Mouse (Mus musculus): Measurements from ENCODE around the gene Osbpl6. TPM values are rescaled to one million over a fixed set of nuclear protein-coding genes. Genes with fewer than 3 reads are reported as not detected.
A peak's percentile ranks its signal among the peaks of the same experiment; 100 is the strongest.

Osbpl6 gene
- total RNA-seq, 1 experiment from 2014 or later, result not detected

- ATAC-seq (replicated peaks; ENCODE audit: low read depth, poor library complexity, severe bottlenecking), result no peak
These were observed 85.1 kb downstream of the Osbpl6 start for GRCm38 (mm10) chr2:76491371-76491770.

GRCm38 (mm10) chr2:76492224-76492623 lies 85.9 kb downstream of the Osbpl6 start:
- no peak for ATAC-seq (replicated peaks; ENCODE audit: low read depth, poor library complexity, severe bottlenecking)

DNA sequence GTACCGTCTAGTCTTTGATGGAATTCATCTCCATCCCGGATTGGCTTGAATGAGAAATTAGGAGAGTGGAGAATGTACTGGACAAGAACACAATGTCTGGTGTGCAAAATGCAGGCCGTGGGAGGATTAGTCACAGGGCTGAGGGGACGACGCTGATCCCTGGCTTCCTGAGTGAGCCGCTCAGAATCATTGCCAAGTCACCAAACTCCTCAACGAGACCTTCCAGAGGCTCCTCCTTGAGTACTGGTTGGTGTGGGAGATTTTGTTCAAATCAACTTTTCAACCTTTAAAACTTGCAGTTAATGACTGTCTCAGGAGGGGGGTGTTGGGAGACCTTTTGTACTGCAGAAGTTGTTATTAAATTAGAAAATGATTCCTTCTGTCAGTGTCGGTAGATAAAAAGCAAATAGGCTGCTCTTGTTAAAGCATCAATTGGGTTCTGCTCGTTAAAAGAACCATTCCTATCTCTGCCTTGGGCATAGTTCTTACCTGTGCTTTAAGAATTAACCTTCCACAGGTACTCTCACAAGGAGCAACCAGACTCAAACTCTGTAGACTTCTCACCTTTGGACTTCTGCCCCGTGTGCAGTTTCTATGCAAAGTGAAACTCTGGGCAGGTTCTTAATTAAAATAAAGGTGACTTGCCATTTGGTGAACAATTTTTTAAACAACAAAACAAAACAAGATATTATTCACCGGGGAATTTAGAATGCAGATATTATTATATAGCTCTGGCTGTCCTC lies 89.9 kb downstream of the Osbpl6 start:
- no peak for ATAC-seq (replicated peaks; ENCODE audit: low read depth, poor library complexity, severe bottlenecking)

DNA sequence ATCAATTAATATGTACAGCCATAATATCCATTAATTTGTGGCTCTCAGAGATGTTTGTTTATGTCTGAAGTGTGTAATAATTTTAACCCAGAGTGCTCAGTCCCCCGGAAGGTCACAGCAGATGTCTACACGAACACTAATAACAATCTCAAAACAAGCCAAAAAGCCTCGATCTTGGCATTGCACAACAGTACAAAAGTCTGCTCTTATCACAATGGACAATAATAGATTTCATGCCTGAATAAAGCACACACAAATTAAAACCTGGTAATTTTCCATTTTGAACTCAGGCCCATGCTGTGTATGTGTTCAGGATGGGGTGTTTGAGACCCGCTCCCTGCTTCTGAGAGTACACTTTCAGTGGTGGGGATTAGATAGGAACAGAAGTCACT lies 90.4 kb downstream of the Osbpl6 start:
- no peak for ATAC-seq (replicated peaks; ENCODE audit: low read depth, poor library complexity, severe bottlenecking)

DNA sequence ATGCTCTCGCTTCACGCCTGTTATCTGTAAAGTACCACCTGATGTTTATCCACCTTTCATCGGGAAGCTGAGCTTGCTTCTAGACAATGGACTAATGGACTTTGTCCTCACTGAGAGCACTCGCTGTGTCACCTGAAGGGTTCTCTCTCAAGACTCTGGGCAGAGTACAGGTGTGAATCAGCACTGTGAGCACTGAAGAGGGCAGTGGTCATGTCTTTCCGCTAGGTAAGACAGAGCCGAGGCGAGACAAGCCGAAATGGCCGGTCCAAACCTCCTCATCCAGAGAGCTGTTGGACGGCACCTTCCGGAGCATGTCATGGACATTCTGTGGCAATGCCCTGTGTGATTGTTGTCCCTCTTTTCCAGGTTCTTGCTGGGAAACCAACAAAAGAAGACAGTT lies 92.6 kb downstream of the Osbpl6 start:
- no peak for ATAC-seq (replicated peaks; ENCODE audit: low read depth, poor library complexity, severe bottlenecking)

- no peak for ATAC-seq (replicated peaks; ENCODE audit: low read depth, poor library complexity, severe bottlenecking)
These were observed 98.0 kb downstream of the Osbpl6 start for GRCm38 (mm10) chr2:76504122-76504839.

- no peak for ATAC-seq (replicated peaks; ENCODE audit: low read depth, poor library complexity, severe bottlenecking)
These were observed 98.7 kb downstream of the Osbpl6 start for GRCm38 (mm10) chr2:76504989-76505388.

DNA sequence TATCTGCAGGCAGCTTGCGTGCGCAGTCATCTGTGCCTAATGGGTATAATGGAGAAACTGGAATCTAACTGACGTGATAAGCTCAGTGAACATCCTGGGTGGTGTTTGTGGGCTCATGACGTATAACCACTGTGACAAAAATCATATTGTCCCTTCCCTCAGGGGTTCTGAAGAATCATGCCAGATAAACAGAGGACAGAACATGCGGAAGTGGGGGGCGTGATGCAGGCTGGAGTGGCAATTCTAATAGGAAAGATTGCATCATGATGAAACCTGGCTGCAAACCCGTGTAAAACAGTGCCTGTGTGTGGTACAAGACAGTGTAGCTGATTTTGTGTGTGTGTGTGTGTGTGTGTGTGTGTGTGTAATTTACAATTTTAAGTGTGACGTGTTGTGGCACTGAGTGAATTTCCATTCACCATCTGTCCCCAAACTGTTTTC lies 105.0 kb downstream of the Osbpl6 start:
- no peak for ATAC-seq (replicated peaks; ENCODE audit: low read depth, poor library complexity, severe bottlenecking)

GRCm38 (mm10) chr2:76512133-76512532 lies 105.8 kb downstream of the Osbpl6 start:
- no peak for ATAC-seq (replicated peaks; ENCODE audit: low read depth, poor library complexity, severe bottlenecking)

DNA sequence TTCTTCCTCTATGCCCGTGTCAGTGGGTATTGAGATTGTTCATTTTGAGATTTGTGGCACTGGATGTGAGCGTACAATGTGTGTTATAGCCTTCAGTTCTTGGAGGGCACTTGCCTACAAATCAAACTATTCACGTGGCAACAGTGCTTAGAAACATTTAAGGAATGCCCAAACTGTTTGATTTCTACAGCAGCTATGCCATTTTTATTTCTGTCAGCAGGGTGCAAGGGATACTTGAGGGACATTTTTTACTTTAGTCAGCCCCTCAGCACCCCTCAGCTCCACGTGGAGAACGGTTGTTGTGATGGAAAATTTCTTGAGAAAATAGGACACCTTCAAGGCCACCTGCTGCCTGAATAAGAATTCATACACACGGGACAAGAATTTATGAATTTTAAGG lies 106.6 kb downstream of the Osbpl6 start:
- ATAC-seq (replicated peaks; ENCODE audit: low read depth, poor library complexity, severe bottlenecking), result no peak

GRCm38 (mm10) chr2:76513296-76513695 lies 107.0 kb downstream of the Osbpl6 start:
- no peak for ATAC-seq (replicated peaks; ENCODE audit: low read depth, poor library complexity, severe bottlenecking)

GRCm38 (mm10) chr2:76517471-76517870 lies 111.2 kb downstream of the Osbpl6 start:
- no peak for ATAC-seq (replicated peaks; ENCODE audit: low read depth, poor library complexity, severe bottlenecking)

- no peak for ATAC-seq (replicated peaks; ENCODE audit: low read depth, poor library complexity, severe bottlenecking)
These were observed 112.2 kb downstream of the Osbpl6 start for GRCm38 (mm10) chr2:76518407-76519063.

DNA sequence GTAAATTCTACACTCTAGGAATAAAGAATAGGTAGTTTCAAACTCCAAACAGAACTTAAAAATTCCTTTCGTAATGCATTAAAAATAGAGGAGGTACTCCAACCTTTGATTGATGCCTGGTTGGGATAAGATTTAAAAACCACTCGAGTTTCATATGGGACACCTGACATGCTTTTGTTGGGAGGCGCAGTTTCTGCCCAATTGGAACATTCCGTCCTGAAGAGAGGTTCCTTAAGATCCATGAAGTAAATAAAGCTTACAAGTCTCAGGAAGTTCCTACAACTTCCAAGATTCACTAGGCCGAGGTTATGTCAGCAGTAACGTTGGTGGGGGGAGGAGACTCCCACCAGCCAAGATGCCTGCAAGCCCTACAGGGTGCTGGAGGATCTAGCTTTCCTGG lies 115.3 kb downstream of the Osbpl6 start:
- no peak for ATAC-seq (replicated peaks; ENCODE audit: low read depth, poor library complexity, severe bottlenecking)

GRCm38 (mm10) chr2:76524451-76524850 lies 118.1 kb downstream of the Osbpl6 start:
- no peak for ATAC-seq (replicated peaks; ENCODE audit: low read depth, poor library complexity, severe bottlenecking)

- ATAC-seq (replicated peaks; ENCODE audit: low read depth, poor library complexity, severe bottlenecking), result no peak
These were observed 119.3 kb downstream of the Osbpl6 start for GRCm38 (mm10) chr2:76525645-76526044.

DNA sequence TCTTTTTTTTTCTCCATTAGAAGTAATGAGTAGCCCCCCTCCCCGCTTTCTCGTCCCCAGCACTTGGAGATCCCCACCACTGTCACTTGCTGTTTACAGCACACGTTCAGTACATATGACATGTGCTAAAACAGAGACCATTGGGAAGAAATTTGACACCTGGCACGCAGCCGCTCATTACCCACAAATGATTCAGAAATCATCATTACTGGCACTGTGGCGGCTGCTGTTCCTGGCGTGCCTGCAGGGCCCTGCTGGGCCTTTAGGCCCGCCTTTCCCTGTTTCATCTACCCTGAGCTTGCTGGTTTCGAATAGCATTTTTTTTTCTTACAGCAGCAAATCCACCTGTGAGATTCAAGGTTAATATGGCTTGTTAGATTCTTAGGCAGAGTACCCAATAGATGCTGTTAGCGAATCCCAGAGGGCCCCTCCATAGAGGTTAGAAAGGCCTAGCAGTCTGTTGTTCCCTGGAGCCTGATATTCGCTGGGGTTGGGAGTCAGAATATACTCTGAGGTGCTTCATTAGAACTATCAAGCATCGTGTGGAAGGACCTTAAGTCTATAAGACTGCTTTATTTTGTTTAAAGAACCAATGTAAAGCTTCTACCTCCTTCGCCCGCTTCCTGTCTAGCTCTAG lies 126.3 kb downstream of the Osbpl6 start:
- ATAC-seq (replicated peaks; ENCODE audit: low read depth, poor library complexity, severe bottlenecking), result no peak

GRCm38 (mm10) chr2:76534932-76535331 lies 128.6 kb downstream of the Osbpl6 start:
- no peak for ATAC-seq (replicated peaks; ENCODE audit: low read depth, poor library complexity, severe bottlenecking)

GRCm38 (mm10) chr2:76541900-76542299 lies 135.6 kb downstream of the Osbpl6 start:
- ATAC-seq (replicated peaks; ENCODE audit: low read depth, poor library complexity, severe bottlenecking), result peak; percentile 99

GRCm38 (mm10) chr2:76542921-76543320 lies 136.6 kb downstream of the Osbpl6 start:
- no peak for ATAC-seq (replicated peaks; ENCODE audit: low read depth, poor library complexity, severe bottlenecking)

DNA sequence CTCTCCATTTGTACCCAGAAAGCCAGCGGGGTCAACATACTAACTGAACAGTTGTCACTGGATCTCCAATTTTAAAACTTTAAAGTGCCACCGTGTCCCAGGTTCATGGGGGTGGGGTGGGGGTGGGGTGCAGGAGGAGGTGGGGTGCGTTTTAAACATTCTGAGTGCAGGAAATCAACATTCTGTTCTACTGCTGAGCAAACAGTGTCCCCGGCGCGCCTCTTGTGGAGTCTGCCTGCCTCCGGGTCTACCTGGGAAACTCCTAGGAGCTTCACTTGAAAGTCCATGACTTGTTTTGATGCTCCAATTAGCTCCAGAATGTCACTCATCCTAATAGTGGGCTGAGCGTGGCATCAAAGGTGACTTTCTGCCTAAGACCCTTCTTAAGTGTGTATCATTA lies 139.2 kb downstream of the Osbpl6 start:
- no peak for ATAC-seq (replicated peaks; ENCODE audit: low read depth, poor library complexity, severe bottlenecking)

Data from common myeloid progenitor, adult 5-6 weeks (primary cell).